Mouse (Mus musculus): ENCODE measurements around the gene Tnfsf9. TPM values are rescaled to one million over a fixed set of nuclear protein-coding genes. Genes with fewer than 3 reads are reported as not detected.
"Not testable (repeated sequence)": the region's sequence is repeated elsewhere in the genome, so short reads cannot be mapped to it uniquely, and the experiment has no call there.

Tnfsf9 gene
- polyA plus RNA-seq, 1 experiment from 2014 or later, result 5.2 TPM

- no peak overlapping the region for H3K4me3 ChIP-seq (replicated peaks; ENCODE audit: low read depth, low read length)
- 1% methylated on average over 11 of the region's 11 CpGs for WGBS
- no peak overlapping the region for H3K9ac ChIP-seq (replicated peaks; ENCODE audit: low read length)
- H3K27me3 ChIP-seq (ENCODE audit: control insufficient read depth, insufficient read depth, low read length), result no peaks in the 10 kb centered on the region
- H3K4me1 ChIP-seq (ENCODE audit: control insufficient read depth, insufficient read depth, low read length), result no peaks in the 10 kb centered on the region
- ATAC-seq (ENCODE audit: low FRiP score, low TSS enrichment), result no peak
- H3K4me2 ChIP-seq (ENCODE audit: low read length), result no peak overlapping the region
- no peaks in the 10 kb centered on the region for H3K9me3 ChIP-seq (ENCODE audit: control insufficient read depth, low read length)
- DNase-seq, result peak; percentile 38
- H3K36me3 ChIP-seq (ENCODE audit: control insufficient read depth, insufficient read depth, low read length), result no peaks in the 10 kb centered on the region
- no peak overlapping the region for H3K27ac ChIP-seq (replicated peaks; ENCODE audit: low read depth, low read length)
These were observed 13.6 kb downstream of the Tnfsf9 start for GRCm38 (mm10) chr17:57118524-57119349.

GRCm38 (mm10) chr17:57121856-57122255 lies 16.7 kb downstream of the Tnfsf9 start:
- Histone ChIP-seq H3K36me3 (ENCODE audit: control insufficient read depth, insufficient read depth, low read length) (no peaks in the 10 kb centered on the region), H3K4me1 (ENCODE audit: control insufficient read depth, insufficient read depth, low read length) (no peaks in the 10 kb centered on the region), H3K9ac (replicated peaks; ENCODE audit: low read length) (no peak overlapping the region), H3K27me3 (ENCODE audit: control insufficient read depth, insufficient read depth, low read length) (no peaks in the 10 kb centered on the region), H3K4me3 (replicated peaks; ENCODE audit: low read depth, low read length) (no peak overlapping the region), H3K9me3 (ENCODE audit: control insufficient read depth, low read length) (no peaks in the 10 kb centered on the region), H3K4me2 (ENCODE audit: low read length) (no peak overlapping the region), H3K27ac (replicated peaks; ENCODE audit: low read depth, low read length) (no peak overlapping the region)
- DNase-seq, result no peak
- no peak for ATAC-seq (ENCODE audit: low FRiP score, low TSS enrichment)
- WGBS, result 96% methylated on average over 2 of the region's 2 CpGs

GRCm38 (mm10) chr17:57123192-57124118 lies 18.3 kb downstream of the Tnfsf9 start:
- no peaks in the 10 kb centered on the region for H3K9me3 ChIP-seq (ENCODE audit: control insufficient read depth, low read length)
- H3K4me1 ChIP-seq (ENCODE audit: control insufficient read depth, insufficient read depth, low read length), result no peaks in the 10 kb centered on the region
- DNase-seq (no peak), ATAC-seq (ENCODE audit: low FRiP score, low TSS enrichment) (no peak)
- H3K9ac ChIP-seq (replicated peaks; ENCODE audit: low read length), result no peak overlapping the region
- no peaks in the 10 kb centered on the region for H3K36me3 ChIP-seq (ENCODE audit: control insufficient read depth, insufficient read depth, low read length)
- no peak overlapping the region for H3K27ac ChIP-seq (replicated peaks; ENCODE audit: low read depth, low read length)
- WGBS, result 87% methylated on average over 11 of the region's 11 CpGs
- no peaks in the 10 kb centered on the region for H3K27me3 ChIP-seq (ENCODE audit: control insufficient read depth, insufficient read depth, low read length)
- no peak overlapping the region for H3K4me2 ChIP-seq (ENCODE audit: low read length)
- H3K4me3 ChIP-seq (replicated peaks; ENCODE audit: low read depth, low read length), result no peak overlapping the region

- H3K4me1 ChIP-seq (ENCODE audit: control insufficient read depth, insufficient read depth, low read length), result no peaks in the 10 kb centered on the region
- H3K4me3 ChIP-seq (replicated peaks; ENCODE audit: low read depth, low read length), result no peak overlapping the region
- no peak overlapping the region for H3K9ac ChIP-seq (replicated peaks; ENCODE audit: low read length)
- ATAC-seq (ENCODE audit: low FRiP score, low TSS enrichment), result no peak
- H3K9me3 ChIP-seq (ENCODE audit: control insufficient read depth, low read length), result no peaks in the 10 kb centered on the region
- no peaks in the 10 kb centered on the region for H3K27me3 ChIP-seq (ENCODE audit: control insufficient read depth, insufficient read depth, low read length)
- H3K27ac ChIP-seq (replicated peaks; ENCODE audit: low read depth, low read length), result no peak overlapping the region
- DNase-seq, result no peak
- 89% methylated on average over 4 of the region's 4 CpGs for WGBS
- no peak overlapping the region for H3K4me2 ChIP-seq (ENCODE audit: low read length)
- no peaks in the 10 kb centered on the region for H3K36me3 ChIP-seq (ENCODE audit: control insufficient read depth, insufficient read depth, low read length)
These were observed 19.7 kb downstream of the Tnfsf9 start for GRCm38 (mm10) chr17:57124792-57125191.

GRCm38 (mm10) chr17:57125853-57126622 lies 20.9 kb downstream of the Tnfsf9 start:
- no peaks in the 10 kb centered on the region for H3K4me1 ChIP-seq (ENCODE audit: control insufficient read depth, insufficient read depth, low read length)
- no peaks in the 10 kb centered on the region for H3K27me3 ChIP-seq (ENCODE audit: control insufficient read depth, insufficient read depth, low read length)
- H3K4me2 ChIP-seq (ENCODE audit: low read length), result no peak overlapping the region
- WGBS, result 72% methylated on average over 3 of the region's 3 CpGs
- no peak overlapping the region for H3K4me3 ChIP-seq (replicated peaks; ENCODE audit: low read depth, low read length)
- H3K9ac ChIP-seq (replicated peaks; ENCODE audit: low read length), result no peak overlapping the region
- ATAC-seq (ENCODE audit: low FRiP score, low TSS enrichment) (no peak), DNase-seq (no peak)
- H3K9me3 ChIP-seq (ENCODE audit: control insufficient read depth, low read length), result no peaks in the 10 kb centered on the region
- H3K27ac ChIP-seq (replicated peaks; ENCODE audit: low read depth, low read length), result no peak overlapping the region
- H3K36me3 ChIP-seq (ENCODE audit: control insufficient read depth, insufficient read depth, low read length), result no peaks in the 10 kb centered on the region

- H3K27ac ChIP-seq (replicated peaks; ENCODE audit: low read depth, low read length), result no peak overlapping the region
- no peaks in the 10 kb centered on the region for H3K4me1 ChIP-seq (ENCODE audit: control insufficient read depth, insufficient read depth, low read length)
- H3K27me3 ChIP-seq (ENCODE audit: control insufficient read depth, insufficient read depth, low read length), result no peaks in the 10 kb centered on the region
- no peak overlapping the region for H3K4me2 ChIP-seq (ENCODE audit: low read length)
- no peak overlapping the region for H3K4me3 ChIP-seq (replicated peaks; ENCODE audit: low read depth, low read length)
- ATAC-seq (ENCODE audit: low FRiP score, low TSS enrichment), result no peak
- H3K36me3 ChIP-seq (ENCODE audit: control insufficient read depth, insufficient read depth, low read length), result no peaks in the 10 kb centered on the region
- DNase-seq, result no peak
- no peak overlapping the region for H3K9ac ChIP-seq (replicated peaks; ENCODE audit: low read length)
- no peaks in the 10 kb centered on the region for H3K9me3 ChIP-seq (ENCODE audit: control insufficient read depth, low read length)
- 88% methylated on average over 1 of the region's 1 CpGs for WGBS
These were observed 26.7 kb downstream of the Tnfsf9 start for GRCm38 (mm10) chr17:57131793-57132192.

GRCm38 (mm10) chr17:57134021-57134420 lies 28.9 kb downstream of the Tnfsf9 start:
- H3K4me2 ChIP-seq (ENCODE audit: low read length); H3K27me3 ChIP-seq (ENCODE audit: control insufficient read depth, insufficient read depth, low read length); H3K9me3 ChIP-seq (ENCODE audit: control insufficient read depth, low read length); H3K4me3 ChIP-seq (replicated peaks; ENCODE audit: low read depth, low read length); ATAC-seq (ENCODE audit: low FRiP score, low TSS enrichment); H3K9ac ChIP-seq (replicated peaks; ENCODE audit: low read length); H3K27ac ChIP-seq (replicated peaks; ENCODE audit: low read depth, low read length); H3K4me1 ChIP-seq (ENCODE audit: control insufficient read depth, insufficient read depth, low read length); DNase-seq; H3K36me3 ChIP-seq (ENCODE audit: control insufficient read depth, insufficient read depth, low read length): not testable (repeated sequence)
- 26% methylated on average over 3 of the region's 3 CpGs for WGBS

GRCm38 (mm10) chr17:57134693-57135092 lies 29.6 kb downstream of the Tnfsf9 start:
- DNase-seq (no peak), ATAC-seq (ENCODE audit: low FRiP score, low TSS enrichment) (no peak)
- Histone ChIP-seq H3K9me3 (ENCODE audit: control insufficient read depth, low read length) (no peaks in the 10 kb centered on the region), H3K4me1 (ENCODE audit: control insufficient read depth, insufficient read depth, low read length) (no peaks in the 10 kb centered on the region), H3K27ac (replicated peaks; ENCODE audit: low read depth, low read length) (no peak overlapping the region), H3K4me3 (replicated peaks; ENCODE audit: low read depth, low read length) (no peak overlapping the region), H3K9ac (replicated peaks; ENCODE audit: low read length) (no peak overlapping the region), H3K27me3 (ENCODE audit: control insufficient read depth, insufficient read depth, low read length) (no peaks in the 10 kb centered on the region), H3K36me3 (ENCODE audit: control insufficient read depth, insufficient read depth, low read length) (no peaks in the 10 kb centered on the region), H3K4me2 (ENCODE audit: low read length) (no peak overlapping the region)
- WGBS, result 84% methylated on average over 2 of the region's 2 CpGs

Measured in midbrain, embryonic 14.5 days (tissue).